2 mouse cellular contexts compared by ENCODE assay signal in the genomic region with DNA sequence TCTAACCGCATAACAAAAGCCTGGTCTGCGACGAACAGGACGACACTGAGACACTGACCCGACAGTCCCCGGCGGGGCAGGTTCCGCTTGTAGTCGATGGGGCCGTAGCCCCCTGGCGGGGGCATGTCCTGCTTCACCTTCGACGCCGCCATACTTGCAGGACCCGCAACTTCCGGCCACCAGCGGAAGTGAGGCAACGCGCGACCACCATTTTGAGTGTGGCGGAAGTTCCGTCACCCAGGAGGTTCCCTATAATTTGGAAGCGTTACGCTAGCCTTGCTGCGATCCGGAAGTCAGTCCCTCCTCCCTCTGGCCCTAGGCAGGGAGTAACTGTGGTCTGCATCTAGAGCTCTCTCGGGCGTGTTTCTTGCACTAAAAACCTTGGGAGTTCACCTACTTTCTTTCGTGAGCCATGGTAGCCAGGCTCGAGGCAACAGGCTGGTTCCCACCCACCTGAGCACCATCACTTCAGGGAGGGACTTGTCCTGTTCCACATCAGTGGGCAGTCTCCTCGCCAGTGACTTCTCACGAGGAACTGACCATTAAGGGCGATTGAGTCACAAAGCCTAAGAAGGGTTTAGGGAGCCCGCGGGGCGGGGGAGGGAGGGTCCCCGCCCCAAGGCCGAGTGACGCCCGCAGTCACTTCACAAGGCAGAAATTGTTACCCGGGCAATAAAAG.
A peak's percentile ranks its signal among the peaks of the same experiment; 100 is the strongest.
TF ChIP-seq lines count a peak whose summit lies in the region.

No protein-coding gene starts in this region.

TF ChIP-seq in C2C12, 6 proteins besides CTCF, POLR2A, EP300 and RAD21:
- TF ChIP-seq USF1 (IDR thresholded peaks at IDR 0.05; ENCODE audit: low read depth) (no peak), MAX (IDR thresholded peaks at IDR 0.05) (peak; percentile 60), CEBPB (IDR thresholded peaks at IDR 0.05; ENCODE audit: low read depth) (no peak), FOSL1 (IDR thresholded peaks at IDR 0.05; ENCODE audit: insufficient read depth, low read length, poor library complexity, severe bottlenecking) (no peak)
TF ChIP-seq in C2C12: peak in this region for 1.

TF ChIP-seq in myocyte, 11 proteins besides CTCF, POLR2A, EP300 and RAD21:
- TF ChIP-seq SRF (IDR thresholded peaks at IDR 0.05; ENCODE audit: control insufficient read depth, insufficient read length, low read depth), result no peak
- peak; percentile 95 for TF ChIP-seq POLR2AphosphoS2 (IDR thresholded peaks at IDR 0.05; ENCODE audit: insufficient read length, low read depth)
- TF ChIP-seq REST (IDR thresholded peaks at IDR 0.05; ENCODE audit: insufficient read depth, insufficient read length), result no peak
- TF ChIP-seq MAX (IDR thresholded peaks at IDR 0.05; ENCODE audit: low read depth), result no peak
- TF ChIP-seq E2F4 (IDR thresholded peaks at IDR 0.05; ENCODE audit: insufficient read depth), result no peak
- peak in 1 of 3 experiments; percentile 4 for TF ChIP-seq MYOG (IDR thresholded peaks at IDR 0.05; ENCODE audit: control insufficient read depth in 1 of 3, insufficient read depth in 1 of 3, insufficient read length in 2 of 3, low read depth in 2 of 3)
- no peak for TF ChIP-seq TCF3 (IDR thresholded peaks at IDR 0.05; ENCODE audit: insufficient read length, low read depth)
- TF ChIP-seq CEBPB (IDR thresholded peaks at IDR 0.05; ENCODE audit: insufficient read depth, poor library complexity, severe bottlenecking), result peak; percentile 48; the same call in 1 of the 2 replicates
- TF ChIP-seq USF1 (IDR thresholded peaks at IDR 0.05; ENCODE audit: low read depth), result no peak
- no peak for TF ChIP-seq MYOD1 (IDR thresholded peaks at IDR 0.05; ENCODE audit: control insufficient read depth in 1 of 3, insufficient read length in 2 of 3, low read depth in 2 of 3)
- no peak for TF ChIP-seq TCF12 (IDR thresholded peaks at IDR 0.05; ENCODE audit: insufficient read depth, poor library complexity, severe bottlenecking)
